Mouse (Mus musculus) lung, adult 2 months (tissue): Measurements from ENCODE around the gene Trpv4. TPM values are rescaled to one million over a fixed set of nuclear protein-coding genes. Genes with fewer than 3 reads are reported as not detected.

Experiments used
- DNase-seq: peaks from one replicate; pipeline ENCODE4 v3.0.0; 2022
- H3K4me1 ChIP-seq: fragments of 200-500 bp; 2 replicates; pipeline ENCODE4 v1.6.1; 2011; ENCODE audit warnings: low read length; ENCODE audit not compliant: control insufficient read depth, insufficient read depth
- H3K4me3 ChIP-seq: fragments of 200-500 bp; replicated peaks from 2 replicates; pipeline ENCODE3; 2011; ENCODE audit warnings: low read depth, mild to moderate bottlenecking, control low read depth, low read length; ENCODE audit errors: extremely low read depth
- CTCF ChIP-seq: fragments of 200-500 bp; IDR thresholded peaks from 2 replicates; pipeline ENCODE4 v1.5.1; 2011; ENCODE audit warnings: mild to moderate bottlenecking, low read length, control low read depth; ENCODE audit not compliant: insufficient read depth
- POLR2A ChIP-seq: fragments of 200-500 bp; IDR thresholded peaks from 2 replicates; pipeline ENCODE4 v1.6.1; 2011; ENCODE audit warnings: low read depth, mild to moderate bottlenecking, control low read depth, low read length, borderline replicate concordance; ENCODE audit errors: extremely low read depth
- WGBS: fragments of 180-500 bp; shearing (Covaris S2); methylation state at CpG from one replicate; pipeline ENCODE4 v1.1.7; 2018; 5-methylcytosine and 5-hydroxymethylcytosine counted together
- polyA plus RNA-seq: library from polyadenylated mRNA; depleted of rRNA; stranded (reverse); fragments of >200 nt; gene quantifications from 2 replicates; pipeline ENCODE4 v1.2.3, GENCODE M21; 2012

Gene Trpv4
- polyA plus RNA-seq, 1 experiment, result 8.8 TPM

DNA sequence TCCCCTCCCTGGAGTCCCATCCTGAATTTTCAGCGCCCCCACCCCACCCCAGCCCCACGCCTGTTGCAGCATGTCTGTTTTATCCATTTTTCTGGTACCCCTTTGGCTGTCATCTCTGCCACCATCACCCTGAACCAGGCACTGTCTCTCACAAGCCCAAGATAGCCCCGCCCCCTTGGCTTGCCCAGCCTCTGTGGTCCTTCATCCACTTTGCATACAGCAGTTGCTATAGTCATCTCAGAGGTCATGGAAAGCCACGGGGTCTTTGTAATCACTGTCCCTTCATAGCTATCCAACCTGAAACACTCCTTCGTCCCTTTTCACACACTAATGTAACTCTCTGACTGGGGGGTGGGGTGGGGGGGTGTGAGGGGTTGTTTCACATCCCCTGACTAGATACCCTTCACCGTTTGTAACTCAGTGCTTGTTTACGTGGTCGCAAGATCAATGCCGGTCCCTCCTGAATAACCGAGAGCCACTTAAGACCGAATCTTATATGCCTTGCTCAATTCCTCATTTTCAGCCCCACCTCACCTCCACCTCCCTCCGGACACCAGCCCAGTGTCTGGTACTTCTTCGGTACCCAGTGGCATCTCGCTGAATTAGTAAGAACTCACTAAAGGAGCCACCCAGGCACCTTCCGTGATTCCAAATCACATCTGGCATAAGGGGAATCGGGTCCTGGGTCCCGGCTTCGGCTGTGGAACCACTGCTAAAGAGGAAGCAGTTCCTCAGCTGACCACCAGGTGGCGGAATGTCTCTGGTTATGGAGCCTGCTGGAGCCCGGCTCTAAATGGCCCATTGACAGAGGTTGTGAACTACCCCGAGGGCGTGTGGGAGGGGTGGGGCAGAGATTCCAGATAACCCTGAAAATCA is 19.2 kb downstream of the Trpv4 start:
- 12% methylated on average over 22 of the region's 22 CpGs for WGBS
- peak; percentile 90 for DNase-seq
- TF ChIP-seq CTCF (peak; percentile 82), POLR2A (no peak)
- Histone ChIP-seq H3K4me1 (peaks cover 3% of the 10 kb centered on the region; the same call in 1 of the 2 replicates), H3K4me3 (no peak overlapping the region)

DNA sequence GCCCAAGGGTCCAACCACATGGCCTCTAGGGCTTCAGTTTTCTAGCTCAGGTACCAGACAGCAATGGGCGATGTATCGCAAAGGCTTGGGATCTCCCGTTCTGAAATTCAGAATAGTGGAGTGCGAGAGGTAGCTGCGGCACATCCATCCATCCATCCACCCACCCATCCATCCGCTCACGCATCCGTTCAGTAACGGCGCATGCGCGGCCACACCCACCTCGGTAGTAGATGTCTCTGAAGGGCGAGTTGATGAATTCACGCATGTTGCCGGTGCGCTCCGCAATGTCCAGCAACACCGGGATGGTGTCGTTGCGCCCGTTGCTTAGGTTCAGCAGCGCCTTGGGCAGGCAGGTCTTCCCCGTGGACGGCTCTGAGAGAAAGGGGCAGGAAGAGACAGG is 22.1 kb downstream of the Trpv4 start:
- TF ChIP-seq CTCF, result no peak
- TF ChIP-seq POLR2A, result no peak
- Histone ChIP-seq H3K4me1 (peaks cover 3% of the 10 kb centered on the region; the same call in 1 of the 2 replicates), H3K4me3 (no peak overlapping the region)
- 78% methylated on average over 25 of the region's 25 CpGs for WGBS
- no peak for DNase-seq

DNA sequence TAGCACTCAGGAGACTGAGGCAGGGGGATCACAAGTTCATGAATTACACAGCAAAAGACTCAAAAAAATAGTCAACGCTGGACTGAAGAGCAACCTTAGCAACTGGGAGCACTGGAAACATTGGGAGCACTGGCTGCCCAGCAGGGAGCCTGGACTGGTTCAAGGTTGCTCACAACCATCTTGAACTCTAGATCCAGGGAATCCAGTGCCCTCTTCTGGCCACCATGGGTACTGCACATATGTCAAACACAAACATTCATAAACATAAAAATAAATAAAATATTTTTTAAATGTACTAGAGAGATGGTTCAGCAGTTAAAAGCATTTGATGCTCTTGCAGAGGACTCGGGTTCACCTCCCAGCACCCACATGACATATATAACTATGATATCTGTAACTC is 26.9 kb downstream of the Trpv4 start:
- TF ChIP-seq POLR2A, result no peak
- TF ChIP-seq CTCF, result peak; percentile 28
- WGBS, result 45% methylated on average over 2 of the region's 2 CpGs
- H3K4me1 ChIP-seq, result no peaks in the 10 kb centered on the region
- no peak overlapping the region for H3K4me3 ChIP-seq
- no peak for DNase-seq

DNA sequence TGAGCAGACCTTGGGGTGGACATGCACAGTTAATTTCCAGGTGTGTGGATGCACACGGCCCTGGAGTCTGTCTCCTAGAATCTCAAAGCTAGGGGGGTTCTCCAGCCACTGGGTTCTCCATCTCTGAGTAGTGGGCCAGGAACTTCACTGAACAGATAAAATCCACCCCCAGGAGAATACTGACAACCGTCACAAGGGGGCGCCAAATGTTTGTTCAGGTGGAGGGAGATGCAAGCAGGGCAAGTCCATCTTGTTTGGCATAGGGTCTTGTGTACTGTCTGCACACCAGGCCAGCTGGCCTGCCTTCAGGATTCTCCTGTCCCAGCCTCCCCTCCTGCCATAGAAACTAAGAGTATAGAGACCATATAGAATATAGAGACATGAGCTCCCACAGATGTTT is 32.6 kb downstream of the Trpv4 start:
- 12% methylated on average over 3 of the region's 3 CpGs for WGBS
- H3K4me1 ChIP-seq, result no peaks in the 10 kb centered on the region
- TF ChIP-seq CTCF (peak; percentile 73), POLR2A (no peak)
- H3K4me3 ChIP-seq, result no peak overlapping the region
- DNase-seq, result peak; percentile 51

GRCm38 (mm10) chr5:114620305-114620704 is 37.9 kb downstream of the Trpv4 start:
- WGBS, result 34% methylated on average over 6 of the region's 6 CpGs
- no peak for DNase-seq
- TF ChIP-seq CTCF, result peak; percentile 69
- TF ChIP-seq POLR2A, result no peak
- H3K4me1 ChIP-seq, result no peaks in the 10 kb centered on the region
- H3K4me3 ChIP-seq, result no peak overlapping the region

GRCm38 (mm10) chr5:114618851-114619250 is 39.4 kb downstream of the Trpv4 start:
- peak; percentile 96 for TF ChIP-seq CTCF
- TF ChIP-seq POLR2A, result no peak
- DNase-seq, result peak; percentile 74
- Histone ChIP-seq H3K4me3 (no peak overlapping the region), H3K4me1 (no peaks in the 10 kb centered on the region)
- 17% methylated on average over 8 of the region's 8 CpGs for WGBS

- no peak for TF ChIP-seq CTCF
- no peak for TF ChIP-seq POLR2A
- 66% methylated on average over 12 of the region's 12 CpGs for WGBS
These were observed 40.4 kb downstream of the Trpv4 start for GRCm38 (mm10) chr5:114617809-114618208.

GRCm38 (mm10) chr5:114616336-114617061 is 41.7 kb downstream of the Trpv4 start:
- Histone ChIP-seq H3K4me3 (no peak overlapping the region), H3K4me1 (no peaks in the 10 kb centered on the region)
- WGBS, result 79% methylated on average over 11 of the region's 11 CpGs
- no peak for TF ChIP-seq CTCF
- TF ChIP-seq POLR2A, result no peak
- no peak for DNase-seq

More at GRCm38 (mm10) chr5:114617809-114618208, 40.4 kb downstream of the Trpv4 start:
- Histone ChIP-seq H3K4me1 (no peaks in the 10 kb centered on the region), H3K4me3 (no peak overlapping the region)
- DNase-seq, result no peak

- no peak for DNase-seq
- no peak for TF ChIP-seq CTCF
- TF ChIP-seq POLR2A, result no peak
- Histone ChIP-seq H3K4me3 (no peak overlapping the region), H3K4me1 (no peaks in the 10 kb centered on the region)
- WGBS, result 53% methylated on average over 7 of the region's 7 CpGs
These were observed 43.4 kb downstream of the Trpv4 start for GRCm38 (mm10) chr5:114614863-114615262.
